Mouse (Mus musculus) layer of hippocampus, adult 9-11 months (tissue): ENCODE results near the gene Gfod1.

Source experiments
- DNase-seq: peaks from one replicate; pipeline ENCODE4 v3.0.0; 2022

Gene Gfod1

DNA sequence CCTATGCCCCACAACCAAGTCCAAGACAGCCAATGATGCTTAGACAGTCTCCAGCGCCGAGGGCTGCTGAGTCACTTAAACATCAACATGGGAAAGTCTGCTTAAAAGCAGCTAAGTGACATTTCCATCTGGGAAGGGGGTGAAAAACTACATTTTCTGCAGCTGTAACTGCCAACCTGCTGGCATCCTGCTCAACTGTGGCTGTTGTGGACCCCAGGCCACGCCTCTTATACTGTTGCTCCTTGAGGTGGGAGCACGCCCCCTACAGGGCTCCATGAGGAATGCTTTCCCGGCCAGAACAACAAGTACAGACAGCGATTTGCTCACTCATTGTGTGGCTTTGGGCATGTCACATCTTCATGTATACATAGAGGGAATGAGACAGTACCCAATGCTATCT lies 106.8 kb downstream of the Gfod1 start:
- no peak for DNase-seq

DNA sequence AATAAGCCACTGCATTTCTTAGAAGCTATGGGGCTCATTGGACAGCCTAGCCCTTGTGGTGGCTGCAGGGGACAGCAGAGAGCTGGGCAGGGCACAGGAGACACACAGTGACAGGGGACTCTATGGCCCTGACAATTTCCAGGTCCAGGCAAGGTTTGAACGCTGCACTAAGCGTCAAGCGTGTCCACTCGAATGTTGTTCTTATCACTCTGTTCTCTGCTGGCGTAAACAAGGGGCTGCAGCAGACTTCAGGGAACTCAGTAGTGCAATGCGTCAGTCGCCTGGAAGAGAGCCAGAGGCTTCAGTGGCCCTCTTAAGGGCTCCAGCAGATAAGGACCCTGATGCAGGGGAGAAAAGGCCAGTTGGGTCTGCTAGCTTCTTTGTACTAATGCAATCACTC lies 108.0 kb downstream of the Gfod1 start:
- no peak for DNase-seq

DNA sequence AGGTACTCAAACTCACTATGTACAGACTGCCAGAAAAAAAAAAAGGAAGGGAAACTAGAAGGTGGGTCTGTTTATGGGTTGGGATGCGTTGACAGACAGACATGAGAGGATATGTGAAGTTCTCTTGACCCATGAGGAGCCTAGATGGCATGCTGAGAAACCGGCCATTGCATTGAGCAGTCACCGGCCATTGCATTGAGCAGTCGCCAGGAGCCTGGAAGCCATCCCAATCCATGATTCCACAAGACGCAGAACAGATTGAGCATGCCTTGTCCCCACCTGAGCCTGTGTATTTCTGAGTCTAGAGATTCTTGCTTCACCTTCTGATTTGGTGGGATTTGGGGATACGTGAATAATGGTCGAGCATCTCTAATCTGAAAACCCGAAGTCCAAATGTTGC lies 110.0 kb downstream of the Gfod1 start:
- no peak for DNase-seq

DNA sequence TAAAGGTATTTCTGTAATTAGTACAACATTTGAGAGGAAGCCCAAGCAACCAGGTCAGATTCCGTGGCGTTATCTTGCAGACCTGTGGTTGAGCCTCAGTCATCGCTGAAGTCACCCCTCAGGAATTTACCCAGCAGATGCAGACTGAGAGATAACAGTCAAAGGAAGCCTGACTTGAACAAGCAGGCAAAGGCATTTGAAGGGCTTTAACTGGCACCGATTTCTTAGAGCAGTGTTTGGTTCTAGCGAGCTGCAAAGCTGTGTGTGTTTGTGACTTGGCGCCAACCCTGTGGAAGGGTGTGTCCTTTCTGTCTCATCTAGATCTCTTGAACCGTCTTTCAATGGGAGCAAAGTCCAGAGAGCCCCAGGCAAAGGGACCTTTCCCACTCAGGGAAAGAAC lies 110.7 kb downstream of the Gfod1 start:
- DNase-seq: no peak

DNA sequence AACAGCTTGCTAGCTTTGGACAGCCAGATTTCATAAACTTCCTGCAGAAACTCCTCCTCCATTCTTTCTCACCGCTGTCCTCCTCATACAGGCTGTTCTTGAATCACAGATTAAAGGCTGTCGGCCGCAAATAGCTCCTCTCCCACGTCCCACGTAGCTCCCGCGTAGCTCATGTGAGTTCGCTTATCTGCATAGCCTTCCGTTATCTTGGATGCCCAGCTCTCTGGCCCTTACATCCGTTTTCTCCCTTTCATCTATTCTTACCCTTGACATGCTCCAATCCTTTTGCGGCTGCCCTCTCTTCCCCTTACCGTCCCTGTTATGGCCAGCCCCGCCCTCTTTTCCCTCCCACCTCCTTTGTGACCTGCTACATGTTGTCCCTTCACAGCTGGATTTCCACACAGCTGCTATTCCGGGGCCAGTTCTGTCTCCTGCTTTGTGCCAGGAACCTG lies 112.2 kb downstream of the Gfod1 start:
- DNase-seq: peak; percentile 67

DNA sequence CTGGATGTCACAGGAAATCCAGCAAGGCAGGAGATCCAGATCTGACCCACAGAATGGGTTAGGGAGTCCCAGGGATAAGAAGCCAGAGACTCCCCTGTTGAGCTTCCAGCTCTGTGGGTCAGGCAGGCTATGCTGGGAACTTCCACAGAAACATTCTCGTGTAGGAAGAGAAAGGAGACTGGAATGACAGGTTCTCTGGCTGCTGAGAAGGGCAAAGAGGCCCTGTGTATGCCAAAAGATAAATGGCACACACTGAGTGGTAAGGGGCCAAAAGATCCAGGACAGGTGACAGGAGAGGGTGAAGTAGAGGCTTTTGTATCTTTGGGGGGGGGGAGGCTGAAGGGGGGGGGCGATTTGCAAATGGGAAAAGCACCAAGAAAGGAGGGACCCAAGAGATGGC lies 112.7 kb downstream of the Gfod1 start:
- no peak for DNase-seq

DNA sequence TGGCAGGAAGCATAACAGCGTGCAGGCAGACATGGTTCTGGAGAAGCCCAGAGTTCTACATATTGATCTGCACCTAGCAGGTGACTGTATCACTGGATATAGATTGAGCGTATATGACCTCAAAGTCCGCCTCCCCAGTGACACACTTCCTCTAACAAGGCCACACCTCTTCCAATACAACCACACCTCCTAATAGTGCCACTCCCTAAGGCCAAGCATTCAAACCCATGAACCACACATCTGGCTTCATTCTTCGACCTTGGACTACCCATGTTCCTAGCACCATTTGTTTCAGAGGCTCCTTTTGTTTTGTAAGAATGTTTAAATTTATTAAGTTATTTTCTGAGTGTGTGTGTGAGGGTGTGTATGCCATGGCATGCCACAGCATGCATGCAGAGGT lies 116.2 kb downstream of the Gfod1 start:
- no peak for DNase-seq

DNA sequence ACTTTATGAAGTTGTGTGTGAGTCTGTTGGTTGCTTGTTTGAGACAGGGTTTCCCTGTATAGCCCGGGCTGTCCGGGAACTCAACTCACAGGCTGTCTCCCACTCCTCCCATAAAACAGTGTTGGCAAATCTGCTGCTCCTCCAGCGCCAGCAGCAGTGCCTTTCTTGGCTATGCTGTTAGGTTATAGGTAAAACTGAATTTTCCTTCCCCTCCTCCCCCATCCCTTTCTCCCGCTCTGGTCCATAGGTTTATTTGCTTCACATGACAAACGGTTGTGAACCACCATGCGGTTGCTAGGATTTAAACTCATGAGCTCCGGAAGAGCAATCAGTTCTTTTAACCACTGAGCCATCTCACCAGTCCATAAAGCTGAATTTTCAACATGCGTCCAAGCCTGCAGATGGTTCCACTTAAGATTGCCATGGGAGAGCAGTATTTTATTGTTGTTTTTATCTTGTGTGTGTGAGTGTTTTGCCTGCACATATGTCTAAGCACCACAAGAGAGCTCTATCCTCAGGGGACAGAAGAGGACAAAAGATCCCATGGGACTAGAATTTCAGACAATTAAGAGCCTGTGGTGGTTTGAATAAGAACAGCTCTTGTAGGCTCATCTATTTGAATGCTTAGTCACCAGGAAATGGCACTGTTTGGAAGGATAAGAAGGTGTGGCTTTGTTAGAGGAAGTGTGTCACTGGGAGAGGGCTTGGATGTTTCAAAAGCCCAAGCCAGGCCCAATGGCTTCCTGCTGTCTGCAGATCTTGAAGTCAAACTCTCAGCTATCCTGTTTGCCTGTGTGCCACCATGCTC lies 120.5 kb downstream of the Gfod1 start:
- DNase-seq: no peak

DNA sequence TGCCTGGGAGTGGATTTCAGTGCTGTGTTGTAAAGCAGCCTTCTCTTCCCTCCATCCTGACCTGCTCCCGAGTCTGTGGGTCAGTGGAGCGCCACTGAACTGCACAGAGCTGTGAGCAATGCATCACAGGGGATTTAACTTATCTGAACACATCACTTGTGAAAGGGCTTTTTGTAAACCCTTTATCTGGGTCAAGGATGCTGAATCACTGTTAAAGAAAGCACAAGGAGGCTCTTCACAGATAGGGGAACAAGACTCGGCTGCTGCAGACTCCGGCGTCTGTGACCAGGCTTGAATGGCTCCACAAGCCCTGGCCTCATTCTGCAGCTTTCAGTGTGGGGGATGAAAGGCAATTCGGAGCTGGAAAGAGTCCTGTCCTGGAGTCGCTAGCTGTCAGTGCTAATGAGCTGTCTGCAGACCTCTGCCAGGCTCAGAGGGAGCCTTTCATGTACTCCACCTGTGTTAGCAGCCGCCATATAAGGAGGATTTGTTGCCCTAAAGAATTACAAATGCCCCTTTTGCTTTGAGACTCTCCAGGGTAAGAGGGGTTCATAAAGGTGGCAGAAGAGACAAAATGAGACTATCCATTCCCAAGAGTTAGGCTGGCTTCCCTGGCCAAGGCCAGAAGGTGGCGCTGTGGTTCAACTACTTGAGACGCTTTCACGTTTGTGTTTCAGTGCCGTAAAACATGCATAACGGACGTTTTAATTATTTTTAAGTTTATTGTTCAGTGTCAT lies 121.3 kb downstream of the Gfod1 start:
- peak; percentile 73 for DNase-seq

DNA sequence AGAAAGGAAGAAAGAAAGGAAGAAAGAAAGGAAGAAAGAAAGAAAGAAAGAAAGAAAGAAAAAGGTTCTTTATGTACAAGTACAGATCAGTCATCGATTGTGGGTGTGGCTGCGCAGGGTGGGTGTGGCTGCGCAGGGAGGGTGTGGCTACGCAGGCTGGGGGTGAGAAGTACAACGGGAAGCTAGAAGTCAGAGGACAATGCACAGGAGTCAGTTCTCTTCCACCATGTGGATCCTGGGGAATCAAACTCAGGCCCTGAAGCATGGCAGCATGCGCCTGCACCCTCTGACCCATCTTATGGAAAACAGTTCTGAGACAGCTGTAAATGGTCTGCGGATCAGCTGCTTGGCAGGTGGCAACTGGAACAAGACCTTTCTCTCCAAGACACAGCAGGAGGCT lies 122.9 kb downstream of the Gfod1 start:
- no peak for DNase-seq

DNA sequence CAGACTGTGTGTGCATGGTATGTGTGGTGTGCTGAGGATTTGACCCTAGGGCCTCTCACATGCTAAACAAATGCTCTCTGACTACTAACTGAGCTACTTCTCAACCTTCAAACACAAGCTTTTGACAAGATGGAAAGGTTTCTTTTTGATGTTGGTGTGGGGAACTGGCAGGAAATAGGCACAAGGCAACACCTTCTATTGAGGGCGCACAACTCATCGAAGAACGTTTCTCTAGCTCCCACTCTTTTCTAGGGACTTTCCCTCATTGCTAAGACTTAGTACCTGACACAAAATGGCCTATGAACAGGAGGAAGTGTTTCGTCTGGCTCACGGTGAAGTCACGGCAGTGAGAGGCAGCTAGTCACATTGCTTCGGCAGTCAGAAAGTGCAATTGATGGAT lies 126.7 kb downstream of the Gfod1 start:
- no peak for DNase-seq

DNA sequence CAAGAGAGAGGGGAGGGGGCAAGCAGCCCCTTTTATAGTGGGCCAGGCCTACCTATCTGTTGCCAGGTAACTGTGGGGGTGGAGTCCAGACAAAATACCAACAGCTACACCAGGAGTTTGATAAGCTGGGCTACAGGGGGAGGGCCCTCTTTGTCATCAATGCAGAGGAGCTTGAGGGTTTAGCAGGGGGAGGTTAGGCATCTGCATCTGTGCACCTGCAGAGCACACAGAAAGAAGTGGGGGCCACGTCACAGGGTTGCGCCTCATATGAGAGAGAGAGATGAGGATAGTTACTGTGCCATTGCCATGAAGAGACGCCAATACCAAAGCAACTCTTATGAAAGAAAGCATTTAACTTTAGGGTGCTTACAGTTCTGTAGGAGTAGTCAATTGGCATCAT lies 127.3 kb downstream of the Gfod1 start:
- no peak for DNase-seq

DNA sequence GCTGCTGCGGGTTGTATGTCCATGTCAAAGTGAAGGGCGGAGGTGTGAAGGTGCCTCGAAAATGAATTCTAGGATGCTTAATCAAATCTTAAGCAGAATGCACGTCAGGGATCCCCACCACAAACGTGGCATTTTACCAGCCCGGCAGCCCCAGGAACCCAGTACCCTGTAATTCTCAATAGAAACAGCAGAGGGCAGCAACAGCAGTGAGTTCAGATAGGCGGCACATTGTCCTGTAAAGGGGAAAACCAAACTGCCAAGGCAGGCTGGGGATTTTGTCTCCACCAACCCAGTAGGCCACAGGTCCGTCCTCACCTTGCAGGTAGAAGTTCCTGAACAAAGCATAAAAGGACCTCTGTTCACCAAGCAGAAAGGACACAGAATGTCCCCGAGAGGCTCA lies 130.7 kb downstream of the Gfod1 start:
- DNase-seq: peak; percentile 73

DNA sequence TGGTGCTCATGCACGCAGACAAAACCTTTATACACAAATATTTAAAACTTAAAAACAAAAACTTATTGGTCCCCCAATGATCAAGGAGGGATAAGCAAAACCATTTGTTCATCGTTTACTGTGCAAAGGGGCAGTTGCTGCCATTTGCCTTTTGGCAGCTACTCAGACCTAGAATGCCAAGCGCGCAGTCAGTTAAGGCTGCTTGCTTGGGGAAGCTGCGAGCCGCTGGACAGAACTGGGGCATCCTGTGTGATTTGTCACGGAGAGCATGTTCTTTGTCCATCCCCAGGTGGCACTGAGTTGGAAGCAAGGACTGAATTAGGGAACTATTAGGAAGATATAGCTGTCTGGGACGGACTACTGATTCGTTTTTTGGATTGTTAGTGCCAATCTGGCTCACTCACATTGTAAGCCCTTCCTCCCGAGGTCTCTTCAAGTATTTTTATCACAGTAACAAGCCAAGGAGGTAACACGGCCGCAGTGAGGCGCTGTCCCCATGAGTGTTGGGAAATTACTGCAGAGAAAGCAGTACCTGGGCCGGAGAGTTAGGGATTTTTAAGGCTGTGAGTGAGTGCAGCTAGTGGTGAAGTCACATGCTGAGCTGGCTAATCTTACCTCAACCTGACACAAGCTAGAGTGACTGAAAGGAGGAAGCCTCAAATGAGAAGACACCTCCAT lies 131.8 kb downstream of the Gfod1 start:
- no peak for DNase-seq

DNA sequence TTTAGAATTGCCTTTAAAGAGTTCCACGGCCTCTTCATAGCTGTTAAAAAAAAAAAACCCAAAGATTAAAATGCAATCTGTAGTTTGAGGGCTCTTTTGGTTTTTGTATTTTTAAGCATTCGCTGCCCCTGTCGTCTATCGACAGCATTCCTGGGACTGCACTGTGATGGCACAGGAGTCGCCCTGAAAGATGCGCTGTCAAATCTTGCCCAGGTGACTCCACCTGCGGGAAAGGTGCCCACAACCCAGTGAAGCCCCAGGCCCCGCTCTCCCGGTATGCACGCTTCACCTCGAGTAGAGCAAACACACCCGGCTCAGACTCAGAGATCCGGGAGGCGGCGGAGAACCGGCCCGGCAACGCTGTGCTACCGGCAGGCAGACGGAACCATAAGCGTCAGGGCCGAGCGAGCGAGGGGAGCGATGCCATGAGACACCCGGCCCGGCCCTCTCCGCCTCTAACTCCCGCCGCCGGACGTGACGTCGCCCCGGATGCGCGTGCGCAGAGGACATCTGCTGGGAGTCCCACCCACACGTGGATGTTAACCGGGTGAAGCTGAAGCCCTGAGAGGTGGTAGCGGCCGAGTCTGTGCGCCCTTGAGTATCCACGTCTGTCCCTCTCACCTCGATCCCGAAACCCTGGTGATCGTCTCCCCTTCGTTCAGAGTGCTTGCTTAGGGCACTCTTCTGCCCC lies 132.8 kb downstream of the Gfod1 start, which contains the start of gene Tbc1d7:
TSS of gene Tbc1d7 (minus strand) at position 482 of the 691 bp plus-strand sequence.
- peak; percentile 97 for DNase-seq

DNA sequence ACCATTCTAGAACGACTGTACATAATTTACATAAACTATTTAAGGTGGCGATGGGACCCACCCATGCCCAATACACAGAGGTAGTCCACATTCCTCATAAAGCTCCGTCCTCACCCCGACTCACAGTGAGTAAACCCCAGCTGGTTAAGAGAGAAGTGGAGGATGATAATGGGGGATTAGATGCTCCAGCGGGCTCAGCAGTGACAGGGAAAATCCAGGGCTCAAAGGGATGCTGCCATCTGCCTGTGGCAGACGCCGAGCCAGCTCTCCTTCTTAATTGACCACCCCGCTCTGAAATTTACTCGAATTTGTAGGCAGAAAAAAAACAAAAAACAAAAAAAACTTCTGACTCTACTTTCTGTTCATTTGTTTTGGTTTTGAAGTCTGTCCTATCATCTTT lies 136.3 kb downstream of the Gfod1 start:
- DNase-seq: no peak

DNA sequence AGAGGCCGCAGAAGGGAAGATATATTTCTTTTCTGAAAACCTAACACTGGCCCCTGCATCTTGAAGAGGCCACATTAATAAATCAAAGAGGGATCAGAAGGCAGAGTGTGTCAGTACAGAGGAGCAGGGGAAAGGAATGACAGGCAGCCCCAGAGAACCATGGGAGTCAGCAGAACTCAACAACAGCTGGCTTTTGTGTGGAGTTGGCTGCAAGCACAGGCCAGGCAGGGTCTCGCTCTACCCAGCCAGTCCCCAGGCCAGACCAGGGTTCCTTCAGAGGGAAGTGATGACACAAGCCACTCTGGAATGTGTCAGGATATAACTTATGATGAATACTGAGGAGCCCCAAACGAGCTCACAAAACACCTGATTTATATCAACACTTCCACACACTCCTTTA lies 144.5 kb downstream of the Gfod1 start:
- DNase-seq: no peak

DNA sequence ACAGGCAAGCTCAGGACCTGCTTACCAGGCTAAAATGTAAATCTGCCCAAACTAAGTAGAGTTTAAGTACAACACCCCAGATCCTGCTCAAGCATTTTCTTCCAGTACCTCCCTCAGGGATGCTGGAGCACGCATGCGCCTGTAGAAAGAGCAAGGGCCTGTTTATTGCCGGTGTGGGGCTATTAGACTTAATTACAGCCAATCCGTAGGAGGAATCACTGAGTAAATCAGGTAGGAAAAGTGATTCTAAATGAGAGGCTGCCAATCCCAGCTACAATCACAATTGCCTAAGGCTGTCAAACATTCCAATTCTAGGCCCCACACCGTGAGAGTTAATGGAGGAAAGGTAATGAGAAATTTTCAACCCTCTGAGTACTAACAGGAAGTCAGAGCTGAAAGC lies 145.7 kb downstream of the Gfod1 start:
- no peak for DNase-seq

DNA sequence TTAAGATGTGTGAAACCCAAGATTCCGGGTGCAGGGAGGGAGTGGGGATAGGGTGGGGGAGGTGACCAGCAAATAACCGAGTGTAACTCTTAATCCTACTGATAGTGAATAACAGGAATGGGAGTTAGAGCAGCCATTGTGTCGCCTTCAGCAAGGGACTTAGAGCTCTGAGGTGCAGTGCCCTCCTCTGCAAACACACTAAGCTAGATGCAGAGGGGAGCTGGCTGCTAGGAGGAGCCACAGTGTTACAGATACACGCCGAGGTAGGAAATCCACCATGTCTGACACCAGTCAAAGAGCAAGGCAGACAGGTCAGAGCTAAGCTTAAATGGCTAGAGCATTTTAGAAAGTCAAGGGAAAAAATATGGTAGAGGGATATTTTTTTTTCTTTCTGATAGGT lies 146.6 kb downstream of the Gfod1 start:
- DNase-seq: no peak

DNA sequence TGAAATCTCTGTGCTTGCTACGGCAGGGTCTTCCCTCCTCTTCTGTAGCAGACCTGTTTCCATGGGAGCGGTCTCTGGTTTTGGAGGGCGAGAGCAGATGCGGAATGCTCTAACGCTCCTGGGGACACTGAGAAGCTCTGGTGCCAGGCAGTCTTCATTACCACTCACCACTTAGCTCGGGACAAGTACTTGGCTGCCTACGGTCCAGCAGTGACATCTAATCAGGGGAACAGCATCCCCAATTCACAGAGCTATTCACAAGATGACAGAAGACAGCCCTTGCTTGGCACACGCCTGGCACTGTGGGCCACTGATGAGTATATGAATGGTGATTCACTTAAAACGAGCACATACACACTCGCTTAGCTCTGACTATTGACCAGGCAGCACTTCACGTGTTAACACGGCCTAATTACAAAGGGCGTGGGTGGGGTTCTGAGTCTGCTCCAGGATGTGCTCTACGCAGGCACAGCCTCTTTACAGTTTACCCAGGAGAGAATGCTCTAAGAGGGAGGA lies 151.9 kb downstream of the Gfod1 start:
- DNase-seq: no peak

DNA sequence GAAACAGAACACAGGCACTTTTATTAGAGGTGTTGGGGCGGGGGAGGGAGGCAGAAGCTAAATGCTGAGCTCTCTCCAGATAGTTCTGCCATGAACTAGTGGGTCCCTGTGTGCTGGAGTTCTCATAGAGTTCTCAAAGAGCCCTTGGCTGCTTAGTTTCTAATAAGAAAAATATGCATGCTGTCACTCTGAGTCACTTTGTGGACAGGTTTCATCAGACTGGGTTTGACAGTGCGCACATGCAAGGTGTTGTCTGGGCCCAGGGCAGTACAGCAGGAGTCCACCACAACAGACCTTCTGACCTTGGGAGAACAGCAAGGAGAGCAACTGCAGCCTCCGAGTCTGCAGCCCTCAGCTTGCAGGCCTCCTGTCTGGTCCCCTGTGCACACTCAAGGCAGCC lies 154.3 kb downstream of the Gfod1 start:
- no peak for DNase-seq

DNA sequence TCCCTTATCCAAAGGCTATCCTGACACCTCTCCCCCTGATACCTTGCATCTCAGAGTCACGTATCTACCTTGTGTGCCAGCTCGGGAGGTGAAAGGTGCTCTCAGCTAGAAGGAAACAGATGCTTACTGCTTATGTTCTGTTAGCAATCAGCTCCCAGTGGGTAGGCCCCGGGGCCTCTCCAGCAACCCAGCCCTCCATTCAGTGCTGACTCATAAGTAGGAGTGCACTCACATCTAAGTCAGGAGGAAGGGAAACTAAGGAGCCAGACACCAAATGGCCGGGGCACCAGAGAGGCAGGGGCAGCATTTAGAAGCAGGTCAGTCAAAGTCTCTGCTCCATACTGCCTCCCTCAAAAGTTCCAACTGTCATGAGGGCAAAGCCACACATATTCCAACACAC lies 155.3 kb downstream of the Gfod1 start:
- DNase-seq: peak; percentile 26
